Mouse (Mus musculus): ENCODE results near the gene Wdr62. TPM values are rescaled to one million over a fixed set of nuclear protein-coding genes. Genes with fewer than 3 reads are reported as not detected.

Wdr62 gene
- polyA plus RNA-seq (2014; fragmentation: Nextera tagmentation; extraction: Ambion mirVana) = 11.3 and 11.5 TPM in 2 replicates

DNA sequence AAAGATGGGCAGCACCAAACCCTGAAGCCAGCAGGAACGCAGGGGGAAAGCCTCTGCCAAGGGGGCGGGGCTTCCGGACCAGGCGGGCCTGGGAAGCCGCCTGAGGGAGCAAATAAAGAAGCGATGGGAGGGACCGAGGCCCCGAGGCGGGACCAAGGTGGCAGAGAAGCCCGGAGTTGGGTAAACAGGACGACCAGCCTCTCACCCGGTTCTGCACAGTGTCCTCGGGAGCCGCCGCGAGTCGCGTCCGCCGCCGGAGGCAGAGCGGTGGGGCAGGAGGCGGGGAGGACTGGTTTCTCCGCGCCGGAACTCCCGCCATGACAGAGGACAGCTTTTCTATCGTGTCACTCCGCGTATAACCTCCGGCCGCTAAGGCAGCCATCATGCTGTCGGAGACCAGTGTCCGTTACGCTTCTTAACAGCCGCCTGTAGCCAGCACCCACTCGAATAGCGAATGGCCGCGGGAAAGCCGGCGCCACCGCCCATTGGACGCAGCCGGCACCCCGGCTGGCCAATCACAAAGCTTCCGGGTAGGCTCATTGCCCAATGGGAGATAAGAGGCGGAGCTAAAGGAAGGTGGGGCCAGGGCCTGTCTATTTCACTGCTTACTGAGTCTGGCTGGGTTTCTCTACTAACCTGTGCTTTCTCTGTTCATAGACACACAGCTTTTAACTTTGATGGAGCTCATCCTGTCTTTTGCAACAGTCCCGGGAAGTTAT lies at the start of gene Wdr62, which contains the start of gene Thap8:
Wdr62 (minus strand) TSS at position 469 of the 719 bp plus-strand sequence.
Thap8 (plus strand) TSS at position 144 of the 719 bp plus-strand sequence.
- ATAC-seq (ENCODE audit: low FRiP score) (peak; percentile 97), DNase-seq (ENCODE audit: low spot score, missing footprints) (peak; percentile 98)
- Histone ChIP-seq H3K9me3 (ENCODE audit: control insufficient read depth, low read length) (no peaks in the 10 kb centered on the region), H3K27ac (ENCODE audit: low read depth, low read length) (peak within 1 kb of the TSS; percentile 94), H3K36me3 (ENCODE audit: control insufficient read depth, insufficient read depth, low read length) (no peaks in the 10 kb centered on the region), H3K9ac (ENCODE audit: low read length) (peak within 1 kb of the TSS; percentile 71), H3K4me3 (ENCODE audit: low read depth, low read length) (peak within 1 kb of the TSS; percentile 75), H3K4me1 (ENCODE audit: control insufficient read depth, insufficient read depth, low read length) (peaks cover 11% of the 10 kb centered on the region), H3K27me3 (ENCODE audit: control insufficient read depth, insufficient read depth, low read length) (no peaks in the 10 kb centered on the region), H3K4me2 (peak within 1 kb of the TSS; percentile 85)
- WGBS = under 1% methylated on average over 49 of the region's 49 CpGs

DNA sequence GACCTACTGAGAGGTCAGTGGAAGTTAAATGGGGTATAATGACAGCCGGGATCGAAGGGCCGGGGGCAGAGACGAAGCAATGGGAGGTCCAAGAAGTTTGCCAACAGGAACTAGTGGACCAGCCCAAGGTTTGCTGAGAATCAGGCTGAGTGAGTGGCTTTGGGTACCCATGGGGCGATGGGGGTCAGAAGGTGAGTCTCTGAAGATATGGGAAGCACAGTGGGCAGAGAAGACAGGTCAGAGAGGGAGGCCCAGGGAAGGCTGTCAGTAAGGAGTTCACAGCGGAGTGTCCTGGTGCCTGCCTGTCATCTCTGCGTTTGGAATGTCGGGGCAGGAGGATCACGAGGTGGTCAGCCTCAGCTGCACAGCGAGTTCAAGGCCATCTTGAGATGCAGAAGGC lies 48.2 kb upstream of the Wdr62 start:
- H3K4me1 ChIP-seq (ENCODE audit: control insufficient read depth, insufficient read depth, low read length) = no peaks in the 10 kb centered on the region
- no peaks in the 10 kb centered on the region for H3K9me3 ChIP-seq (ENCODE audit: control insufficient read depth, low read length)
- H3K4me2 ChIP-seq = no peak overlapping the region
- no peak overlapping the region for H3K9ac ChIP-seq (ENCODE audit: low read length)
- H3K27me3 ChIP-seq (ENCODE audit: control insufficient read depth, insufficient read depth, low read length) = peaks cover under 1% of the 10 kb centered on the region
- WGBS = 56% methylated on average over 10 of the region's 10 CpGs
- no peak overlapping the region for H3K27ac ChIP-seq (ENCODE audit: low read depth, low read length)
- ATAC-seq (ENCODE audit: low FRiP score) (no peak), DNase-seq (ENCODE audit: low spot score, missing footprints) (peak; percentile 49)
- no peaks in the 10 kb centered on the region for H3K36me3 ChIP-seq (ENCODE audit: control insufficient read depth, insufficient read depth, low read length)
- H3K4me3 ChIP-seq (ENCODE audit: low read depth, low read length) = no peak overlapping the region

DNA sequence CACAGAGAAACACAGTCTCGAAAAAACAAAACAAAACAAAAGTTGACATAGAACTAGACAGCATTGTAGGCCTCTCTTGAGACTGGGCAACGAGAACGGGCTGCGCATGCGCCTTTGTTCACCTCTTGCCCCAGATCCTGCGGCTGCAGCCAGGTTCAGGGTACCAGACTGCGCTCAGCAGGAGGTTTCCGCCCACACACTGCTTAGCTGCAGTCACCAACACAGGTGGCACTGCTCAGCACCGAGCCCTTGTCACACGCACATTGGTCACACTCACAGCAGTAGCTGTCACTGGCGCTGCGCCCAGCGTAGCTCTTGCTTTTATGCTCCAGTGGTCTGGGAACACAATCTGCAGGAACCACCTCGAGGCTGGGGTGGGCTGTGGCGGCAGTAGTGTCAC lies 46.9 kb upstream of the Wdr62 start:
- Histone ChIP-seq H3K4me2 (no peak overlapping the region), H3K4me1 (ENCODE audit: control insufficient read depth, insufficient read depth, low read length) (peaks cover 5% of the 10 kb centered on the region; the same call in 1 of the 2 replicates), H3K27ac (ENCODE audit: low read depth, low read length) (no peak overlapping the region), H3K9ac (ENCODE audit: low read length) (no peak overlapping the region), H3K9me3 (ENCODE audit: control insufficient read depth, low read length) (no peaks in the 10 kb centered on the region), H3K4me3 (ENCODE audit: low read depth, low read length) (no peak overlapping the region), H3K27me3 (ENCODE audit: control insufficient read depth, insufficient read depth, low read length) (no peaks in the 10 kb centered on the region), H3K36me3 (ENCODE audit: control insufficient read depth, insufficient read depth, low read length) (no peaks in the 10 kb centered on the region)
- WGBS = 64% methylated on average over 15 of the region's 15 CpGs
- DNase-seq (ENCODE audit: low spot score, missing footprints) = peak; percentile 4
- ATAC-seq (ENCODE audit: low FRiP score) = no peak

DNA sequence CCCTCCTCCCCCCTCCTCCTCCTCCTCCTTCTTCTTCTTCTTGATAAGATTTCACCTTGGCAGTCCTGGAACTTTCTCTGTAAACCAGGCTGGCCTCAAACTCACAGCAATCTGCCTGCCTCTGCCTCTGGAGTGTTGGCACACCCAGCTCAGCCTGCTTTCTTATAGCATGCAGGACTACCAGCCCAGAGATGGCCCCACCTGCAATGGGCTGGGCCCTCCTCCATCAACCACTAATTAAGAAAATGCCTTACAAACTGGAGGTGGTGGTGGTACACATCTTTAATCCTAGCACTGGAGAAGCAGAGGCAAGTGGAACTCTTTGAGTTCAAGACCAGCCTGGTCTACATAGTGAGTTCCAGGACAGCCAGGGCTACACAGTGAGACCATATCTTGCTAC lies 46.2 kb upstream of the Wdr62 start:
- H3K4me1 ChIP-seq (ENCODE audit: control insufficient read depth, insufficient read depth, low read length) = peaks cover 6% of the 10 kb centered on the region
- H3K36me3 ChIP-seq (ENCODE audit: control insufficient read depth, insufficient read depth, low read length) = no peaks in the 10 kb centered on the region
- H3K4me2 ChIP-seq = no peak overlapping the region
- H3K4me3 ChIP-seq (ENCODE audit: low read depth, low read length) = no peak overlapping the region
- no peaks in the 10 kb centered on the region for H3K9me3 ChIP-seq (ENCODE audit: control insufficient read depth, low read length)
- H3K27me3 ChIP-seq (ENCODE audit: control insufficient read depth, insufficient read depth, low read length) = no peaks in the 10 kb centered on the region
- no peak overlapping the region for H3K9ac ChIP-seq (ENCODE audit: low read length)
- peak; percentile 45 for DNase-seq (ENCODE audit: low spot score, missing footprints)
- H3K27ac ChIP-seq (ENCODE audit: low read depth, low read length) = no peak overlapping the region
- no peak for ATAC-seq (ENCODE audit: low FRiP score)

DNA sequence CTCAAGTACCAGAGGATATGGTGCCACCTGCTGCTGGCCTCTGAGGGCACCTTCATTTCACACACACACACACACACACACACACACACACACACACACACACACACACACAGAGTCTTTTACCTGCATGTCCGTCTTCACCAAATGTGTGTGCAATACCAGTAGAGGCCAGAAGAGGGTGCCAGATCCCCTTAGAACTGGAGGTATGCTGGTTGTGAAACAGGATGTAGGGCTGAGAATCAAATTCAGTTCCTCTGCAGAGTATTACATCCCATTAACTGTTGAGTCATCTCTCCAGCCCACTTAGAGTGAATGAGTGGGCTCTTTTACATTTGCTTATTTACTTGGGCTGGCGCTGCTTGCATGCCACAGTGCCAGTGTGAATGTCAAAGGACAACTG lies 45.1 kb upstream of the Wdr62 start:
- Histone ChIP-seq H3K4me1 (ENCODE audit: control insufficient read depth, insufficient read depth, low read length) (peaks cover 14% of the 10 kb centered on the region), H3K27ac (ENCODE audit: low read depth, low read length) (no peak overlapping the region), H3K36me3 (ENCODE audit: control insufficient read depth, insufficient read depth, low read length) (no peaks in the 10 kb centered on the region), H3K27me3 (ENCODE audit: control insufficient read depth, insufficient read depth, low read length) (no peaks in the 10 kb centered on the region), H3K9ac (ENCODE audit: low read length) (no peak overlapping the region), H3K4me2 (no peak overlapping the region), H3K4me3 (ENCODE audit: low read depth, low read length) (no peak overlapping the region), H3K9me3 (ENCODE audit: control insufficient read depth, low read length) (no peaks in the 10 kb centered on the region)
- DNase-seq (ENCODE audit: low spot score, missing footprints) (peak; percentile 89), ATAC-seq (ENCODE audit: low FRiP score) (no peak)
- WGBS = 39% methylated on average over 2 of the region's 2 CpGs

DNA sequence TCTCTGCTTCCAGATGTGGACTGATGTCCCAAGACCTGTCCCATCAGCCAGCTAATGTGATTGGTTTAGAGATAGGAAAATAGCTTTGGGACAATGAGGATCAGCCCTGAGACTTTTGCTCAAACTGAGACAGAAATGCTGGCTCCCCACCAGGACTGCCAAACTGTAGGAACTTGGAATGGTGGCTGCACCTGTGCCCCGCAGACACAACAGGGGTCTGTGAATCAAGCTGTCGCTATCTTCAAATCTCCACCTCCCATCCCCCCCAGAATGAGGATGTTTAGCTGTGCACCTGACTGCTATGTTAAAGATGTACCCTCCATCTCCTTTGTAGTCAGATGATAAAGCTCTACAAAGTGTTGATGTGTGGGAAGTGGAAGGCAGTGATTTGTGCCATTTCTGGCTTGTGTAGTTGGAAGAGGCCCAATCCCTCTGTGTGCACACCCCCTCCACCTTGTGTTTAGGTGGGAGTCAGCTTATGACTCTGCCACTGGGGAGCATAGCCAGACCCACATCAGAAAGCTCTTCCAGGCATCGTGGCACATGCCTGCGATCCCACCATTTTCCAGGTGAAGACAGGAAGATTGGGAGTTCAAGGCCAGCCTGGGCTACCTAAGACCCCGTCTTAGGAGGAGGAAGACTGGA lies 44.2 kb upstream of the Wdr62 start:
- no peak overlapping the region for H3K9ac ChIP-seq (ENCODE audit: low read length)
- ATAC-seq (ENCODE audit: low FRiP score) (no peak), DNase-seq (ENCODE audit: low spot score, missing footprints) (peak; percentile 72)
- WGBS = 85% methylated on average over 5 of the region's 5 CpGs
- H3K27ac ChIP-seq (ENCODE audit: low read depth, low read length) = no peak overlapping the region
- no peak overlapping the region for H3K4me2 ChIP-seq
- no peaks in the 10 kb centered on the region for H3K9me3 ChIP-seq (ENCODE audit: control insufficient read depth, low read length)
- no peak overlapping the region for H3K4me3 ChIP-seq (ENCODE audit: low read depth, low read length)
- H3K36me3 ChIP-seq (ENCODE audit: control insufficient read depth, insufficient read depth, low read length) = no peaks in the 10 kb centered on the region
- peaks cover 14% of the 10 kb centered on the region for H3K4me1 ChIP-seq (ENCODE audit: control insufficient read depth, insufficient read depth, low read length)
- H3K27me3 ChIP-seq (ENCODE audit: control insufficient read depth, insufficient read depth, low read length) = no peaks in the 10 kb centered on the region

DNA sequence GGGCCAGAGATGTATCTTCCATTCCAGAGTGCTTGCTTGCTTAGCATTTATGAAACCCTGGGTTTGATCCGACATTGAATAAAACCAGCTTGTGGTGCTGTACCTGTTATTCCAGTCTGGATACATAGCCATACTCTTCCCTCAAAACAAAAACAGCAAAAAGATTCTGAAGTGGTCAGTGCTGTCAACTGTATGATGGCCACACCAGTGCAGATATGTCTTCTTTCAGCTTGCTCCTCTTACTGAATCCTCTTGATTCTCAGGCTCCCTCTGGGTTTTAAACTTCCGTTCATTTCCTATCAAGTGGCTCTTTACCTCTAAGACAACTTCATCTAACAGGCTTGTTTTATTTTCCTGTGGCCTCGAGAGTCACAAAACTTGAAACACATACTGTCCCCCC lies 43.6 kb upstream of the Wdr62 start, which contains the start of gene Sdhaf1:
Sdhaf1 (minus strand) TSS at position 101 of the 400 bp plus-strand sequence.
- H3K4me2 ChIP-seq = peak within 1 kb of the TSS; percentile 60
- 75% methylated on average over 3 of the region's 3 CpGs for WGBS
- no peak for ATAC-seq (ENCODE audit: low FRiP score)
- no peaks in the 10 kb centered on the region for H3K27me3 ChIP-seq (ENCODE audit: control insufficient read depth, insufficient read depth, low read length)
- H3K4me1 ChIP-seq (ENCODE audit: control insufficient read depth, insufficient read depth, low read length) = peaks cover 14% of the 10 kb centered on the region
- peak within 1 kb of the TSS; percentile 90 for H3K9ac ChIP-seq (ENCODE audit: low read length)
- H3K36me3 ChIP-seq (ENCODE audit: control insufficient read depth, insufficient read depth, low read length) = no peaks in the 10 kb centered on the region
- no peak for DNase-seq (ENCODE audit: low spot score, missing footprints)
- peak within 1 kb of the TSS; percentile 77 for H3K4me3 ChIP-seq (ENCODE audit: low read depth, low read length)
- peak within 1 kb of the TSS; percentile 35; the same call in 1 of the 2 replicates for H3K27ac ChIP-seq (ENCODE audit: low read depth, low read length)
- H3K9me3 ChIP-seq (ENCODE audit: control insufficient read depth, low read length) = no peaks in the 10 kb centered on the region

DNA sequence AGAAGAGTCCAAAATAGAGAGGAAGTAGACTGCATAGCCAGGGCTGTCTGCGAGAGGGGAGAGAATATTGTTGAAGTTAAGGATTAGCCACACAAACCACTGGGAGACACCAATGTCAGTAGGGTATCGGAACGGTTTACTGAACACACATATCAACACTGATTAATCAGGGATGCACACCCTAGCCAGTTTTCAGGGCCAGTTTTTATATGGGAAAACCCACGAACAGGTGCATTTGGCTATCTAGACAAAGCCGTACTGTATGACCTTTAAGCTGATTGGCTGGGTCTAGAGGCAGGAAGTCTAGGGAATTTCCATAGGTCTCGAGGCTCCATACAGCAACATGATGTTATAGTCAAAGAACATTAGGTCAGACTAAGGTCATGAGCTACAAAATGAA lies 42.6 kb upstream of the Wdr62 start:
- H3K27me3 ChIP-seq (ENCODE audit: control insufficient read depth, insufficient read depth, low read length) = no peaks in the 10 kb centered on the region
- peak overlapping the region; percentile 77 for H3K4me3 ChIP-seq (ENCODE audit: low read depth, low read length)
- H3K27ac ChIP-seq (ENCODE audit: low read depth, low read length) = peak overlapping the region; percentile 35; the same call in 1 of the 2 replicates
- no peaks in the 10 kb centered on the region for H3K36me3 ChIP-seq (ENCODE audit: control insufficient read depth, insufficient read depth, low read length)
- H3K9me3 ChIP-seq (ENCODE audit: control insufficient read depth, low read length) = no peaks in the 10 kb centered on the region
- no peak for DNase-seq (ENCODE audit: low spot score, missing footprints)
- H3K4me1 ChIP-seq (ENCODE audit: control insufficient read depth, insufficient read depth, low read length) = peaks cover 14% of the 10 kb centered on the region
- H3K4me2 ChIP-seq = peak overlapping the region; percentile 60
- peak overlapping the region; percentile 90 for H3K9ac ChIP-seq (ENCODE audit: low read length)
- 41% methylated on average over 6 of the region's 6 CpGs for WGBS
- no peak for ATAC-seq (ENCODE audit: low FRiP score)

DNA sequence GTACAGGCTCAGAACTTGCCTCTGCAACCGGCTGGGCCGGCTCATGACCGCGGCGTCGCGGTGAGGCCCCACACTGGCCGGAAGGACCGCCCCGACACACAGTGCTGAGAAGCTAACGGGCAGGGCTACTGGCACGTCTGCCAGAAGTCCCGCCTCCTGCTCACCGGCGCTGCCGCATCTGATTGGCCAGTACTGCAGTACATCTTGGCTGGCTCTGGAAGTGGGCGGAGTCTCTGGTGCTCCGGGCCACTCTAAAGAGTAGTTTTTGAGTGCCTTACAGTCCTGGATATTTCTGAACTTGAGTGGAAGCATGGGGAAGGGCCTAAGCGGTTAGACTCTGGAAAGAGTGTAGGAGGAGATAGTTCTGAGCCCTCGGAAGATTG lies 42.1 kb upstream of the Wdr62 start:
- under 1% methylated on average over 20 of the region's 20 CpGs for WGBS
- peak; percentile 100 for ATAC-seq (ENCODE audit: low FRiP score)

More for the DNA sequence above, 42.1 kb upstream of the Wdr62 start:
- Histone ChIP-seq H3K9ac (ENCODE audit: low read length) (peak overlapping the region; percentile 90), H3K27me3 (ENCODE audit: control insufficient read depth, insufficient read depth, low read length) (no peaks in the 10 kb centered on the region), H3K9me3 (ENCODE audit: control insufficient read depth, low read length) (no peaks in the 10 kb centered on the region), H3K4me1 (ENCODE audit: control insufficient read depth, insufficient read depth, low read length) (peaks cover 14% of the 10 kb centered on the region), H3K4me3 (ENCODE audit: low read depth, low read length) (peak overlapping the region; percentile 77), H3K36me3 (ENCODE audit: control insufficient read depth, insufficient read depth, low read length) (no peaks in the 10 kb centered on the region), H3K4me2 (peak overlapping the region; percentile 60), H3K27ac (ENCODE audit: low read depth, low read length) (peak overlapping the region; percentile 51)
- DNase-seq (ENCODE audit: low spot score, missing footprints) = peak; percentile 98
